Mouse (Mus musculus) CH12F3 (cell line): ENCODE results near the gene Ube2l3.
"Not testable (repeated sequence)": the region's sequence is repeated elsewhere in the genome, so short reads cannot be mapped to it uniquely, and the experiment has no call there.

Experiments
- in situ Hi-C: fragments of 300-500 bp; cut with MboI; formaldehyde crosslinking; loops from 2 replicates; pipeline ENCODE4 v1.14.3; 2020; ENCODE audit warnings: low sequenced_read_pairs

Gene Ube2l3

DNA sequence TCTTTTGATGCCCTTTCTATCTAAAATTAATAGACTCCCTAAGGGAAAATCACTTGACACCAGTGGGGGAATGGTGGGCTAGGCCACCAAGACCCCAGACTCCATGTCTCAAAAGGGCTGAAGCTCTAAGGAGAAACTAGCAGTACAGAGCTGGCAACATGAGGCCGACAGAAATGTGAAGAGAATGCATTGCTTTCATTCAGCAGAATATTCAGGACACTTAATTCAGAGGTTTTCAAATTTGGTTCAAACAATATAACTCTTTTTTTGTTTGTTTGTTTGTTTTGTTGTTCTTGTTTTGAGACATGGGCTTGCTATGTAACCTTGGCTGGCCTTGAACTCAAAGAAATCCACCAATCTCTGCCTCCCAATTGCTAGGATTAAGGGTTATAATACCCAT lies at the start of gene Ube2l3:
Gene Ube2l3 (minus strand): TSS at position 101 of the 400 bp plus-strand sequence.
- in situ Hi-C loops: no loop called here

DNA sequence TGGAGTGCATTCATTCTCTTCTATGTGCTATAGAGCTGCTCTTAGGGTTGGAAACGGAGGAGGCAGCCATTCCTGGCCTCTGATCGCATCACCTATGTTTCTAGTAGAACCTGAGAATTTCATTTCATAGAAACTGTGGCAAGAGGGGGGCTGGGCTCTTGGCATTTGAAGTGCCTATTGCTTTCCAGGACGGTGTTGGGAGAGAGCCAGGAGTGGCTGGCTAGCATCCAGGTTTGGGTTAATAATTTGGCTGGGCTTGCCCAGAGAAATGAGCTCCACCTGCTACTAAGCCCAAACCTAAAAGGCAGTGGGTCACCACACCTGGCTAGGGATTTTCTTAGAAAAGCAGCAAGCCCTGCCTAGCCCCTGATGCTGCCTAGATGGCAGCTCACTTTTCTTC lies 49.1 kb upstream of the Ube2l3 start:
- in situ Hi-C loops: no loop called here

DNA sequence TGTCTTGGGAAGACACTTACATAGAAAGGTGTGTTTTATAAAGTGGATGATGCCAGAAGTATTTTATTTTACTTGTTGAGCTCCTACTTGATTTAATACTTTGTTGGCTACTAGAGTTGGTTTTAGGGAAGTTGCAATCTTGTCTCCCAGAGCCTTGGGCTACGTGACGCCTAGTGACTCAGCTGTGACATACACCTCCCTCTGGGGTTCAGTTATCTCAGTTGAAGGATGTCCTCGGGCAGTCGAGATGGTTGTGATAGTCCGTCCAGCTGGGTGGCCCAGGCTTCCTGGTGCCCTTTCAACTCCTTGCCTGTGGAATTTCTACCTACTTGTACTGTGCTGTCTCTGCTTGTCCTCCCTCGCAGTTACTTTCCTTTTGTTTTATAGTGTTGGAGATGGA lies 46.7 kb upstream of the Ube2l3 start:
- in situ Hi-C loops: no loop called here

DNA sequence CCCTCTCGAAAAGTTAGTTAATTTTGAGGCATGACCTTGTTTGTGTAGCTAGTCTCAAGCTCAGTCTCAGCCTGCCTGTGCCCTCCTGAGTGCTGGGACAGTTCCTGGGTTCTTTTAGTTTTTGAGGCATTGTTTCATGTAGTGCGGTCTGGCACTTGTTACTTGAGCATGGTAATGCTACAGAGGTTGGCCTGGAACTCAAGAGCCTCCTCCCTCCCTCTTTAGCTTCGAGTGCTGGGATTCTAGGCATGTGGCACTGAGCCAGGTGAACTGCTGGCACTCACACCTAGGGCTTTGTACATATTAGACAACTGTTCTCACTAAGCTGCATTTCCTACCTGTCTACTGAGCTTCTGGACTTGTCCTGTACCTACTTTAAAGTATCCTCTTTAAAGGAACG lies 45.3 kb upstream of the Ube2l3 start:
- in situ Hi-C loops: no loop called here

DNA sequence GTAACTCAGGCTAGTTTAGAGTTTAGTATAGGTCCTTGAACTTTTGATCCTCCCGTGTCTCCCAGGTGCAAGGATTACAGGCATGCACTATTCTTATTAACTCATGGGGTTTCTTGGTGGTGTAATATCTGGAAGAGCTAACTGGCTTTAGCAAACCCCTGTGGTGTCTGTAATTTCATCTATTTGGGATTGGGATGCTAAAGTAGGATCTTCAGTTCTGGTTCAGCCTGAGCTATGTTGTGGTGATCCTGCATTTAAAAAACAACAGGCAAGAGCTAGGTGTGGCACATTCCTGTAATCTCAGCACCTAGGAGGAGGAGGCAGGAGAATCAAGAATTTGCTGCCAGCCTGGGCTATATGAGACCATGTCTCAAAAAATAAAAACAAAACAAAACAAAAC lies 42.5 kb upstream of the Ube2l3 start:
- in situ Hi-C loops: no loop called here

DNA sequence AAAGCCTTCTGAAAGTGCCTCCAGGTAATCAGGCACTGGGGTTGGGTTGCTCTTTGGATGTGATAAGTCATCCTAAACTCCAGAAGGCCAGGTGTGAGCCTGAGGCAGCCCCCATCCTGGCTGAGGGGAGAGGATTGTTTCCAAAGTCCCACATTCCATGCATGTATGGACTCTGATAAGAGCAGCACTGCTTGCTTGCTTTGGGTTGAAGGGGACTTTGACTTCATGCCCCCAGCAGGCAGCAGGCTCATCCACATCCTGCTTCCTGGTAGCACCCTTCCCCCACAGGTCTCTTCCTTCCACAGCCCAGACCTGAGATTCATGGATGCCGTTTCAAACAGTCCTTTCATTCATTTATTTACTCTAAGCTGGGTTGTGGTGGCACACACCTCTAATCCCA lies 41.3 kb upstream of the Ube2l3 start:
- in situ Hi-C loops: no loop called here

DNA sequence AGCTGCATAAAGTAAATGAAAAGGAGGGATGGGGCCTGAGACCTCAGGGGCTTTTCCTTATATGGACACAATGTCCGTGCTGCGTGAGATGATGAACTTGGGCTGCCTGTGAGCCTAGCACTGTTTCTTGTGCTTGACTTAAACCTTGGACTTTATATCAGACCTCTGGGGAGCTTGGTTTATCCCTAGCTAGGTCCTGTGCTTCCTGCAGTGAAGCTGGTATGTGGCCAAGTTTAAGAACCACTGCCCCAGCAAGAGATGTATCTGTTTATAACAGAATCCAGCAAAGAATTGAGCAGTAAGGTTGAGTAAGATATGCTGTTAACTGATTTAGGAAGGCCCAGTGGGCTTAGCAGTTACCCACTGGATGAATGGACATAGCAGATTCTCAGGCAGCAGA lies 37.0 kb upstream of the Ube2l3 start:
- in situ Hi-C loops: no loop called here

DNA sequence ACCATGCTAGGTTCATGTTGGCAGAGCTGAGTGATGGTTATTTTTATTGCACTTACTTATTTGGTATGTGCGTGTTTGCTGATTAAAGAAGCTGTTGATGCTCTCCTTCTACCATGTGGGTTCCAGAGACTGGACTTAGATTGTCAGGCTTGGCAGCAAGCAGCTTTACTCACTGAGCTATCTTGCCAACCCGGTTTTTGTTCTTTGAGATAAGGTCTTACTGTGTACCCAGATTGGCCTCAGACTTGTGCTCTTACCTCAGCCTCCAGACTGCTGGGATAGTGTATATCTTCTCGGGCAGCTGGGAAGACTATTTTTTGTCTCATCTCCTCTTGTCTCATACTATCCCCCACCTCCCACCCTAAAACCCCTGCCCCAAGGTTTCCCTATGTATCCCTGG lies 35.2 kb upstream of the Ube2l3 start:
- in situ Hi-C loops: no loop called here

DNA sequence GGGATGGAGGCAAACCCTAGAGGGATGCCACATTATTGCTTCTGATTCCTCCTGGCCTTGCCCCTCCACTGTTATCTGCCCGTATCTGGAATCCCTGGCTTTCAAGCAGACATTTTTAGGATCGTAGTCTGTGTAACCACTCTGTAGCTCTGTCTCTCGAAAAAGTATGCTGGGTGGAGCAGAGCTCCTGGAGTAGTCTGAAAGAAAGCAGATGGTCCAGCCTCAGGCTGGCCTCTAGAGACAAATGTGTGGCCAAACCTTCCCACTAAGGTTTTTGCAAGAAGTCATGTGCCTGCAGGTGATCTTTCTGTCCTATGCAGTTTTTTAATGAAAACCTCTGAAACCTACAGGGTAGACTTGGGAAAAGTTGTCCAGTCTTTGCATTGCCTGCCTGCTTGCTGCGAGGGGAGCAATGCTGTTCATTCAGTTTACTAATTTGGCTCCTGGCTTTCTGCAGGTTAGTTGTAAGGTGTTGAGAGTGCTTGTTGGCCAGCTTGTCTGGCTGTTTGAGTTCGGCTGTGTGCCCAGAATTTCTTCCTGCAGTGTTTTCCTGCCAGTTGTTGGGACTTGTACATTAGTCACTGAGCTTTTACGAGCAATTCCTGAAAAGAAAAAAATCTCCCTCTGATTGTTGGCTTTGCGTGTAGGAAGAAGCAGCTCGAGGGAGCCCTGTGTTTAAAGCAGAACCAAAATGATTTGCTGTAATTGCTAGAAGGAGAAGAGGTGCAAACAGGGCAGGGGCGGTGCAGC lies 32.6 kb upstream of the Ube2l3 start:
- in situ Hi-C loops: no loop called here

DNA sequence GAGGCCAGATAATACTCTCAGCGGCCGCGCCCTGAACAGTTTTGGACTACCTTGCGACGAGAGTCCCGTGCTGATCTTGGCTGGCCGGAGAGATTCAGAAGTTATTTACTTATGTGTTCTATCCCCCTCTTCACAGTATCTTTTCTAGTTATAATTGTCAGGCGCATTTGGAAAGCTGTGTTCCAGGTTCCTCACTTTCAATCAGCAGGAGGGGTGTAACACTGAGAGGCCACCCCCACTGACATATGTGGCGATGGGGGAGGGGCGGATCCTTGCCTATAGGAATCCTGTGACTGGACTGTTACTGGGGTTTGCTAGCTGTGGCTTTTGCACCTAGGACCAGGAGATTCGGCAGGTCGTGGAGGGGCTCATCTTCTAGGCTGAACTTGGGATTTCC lies 32.0 kb upstream of the Ube2l3 start:
- in situ Hi-C loops: no loop called here

DNA sequence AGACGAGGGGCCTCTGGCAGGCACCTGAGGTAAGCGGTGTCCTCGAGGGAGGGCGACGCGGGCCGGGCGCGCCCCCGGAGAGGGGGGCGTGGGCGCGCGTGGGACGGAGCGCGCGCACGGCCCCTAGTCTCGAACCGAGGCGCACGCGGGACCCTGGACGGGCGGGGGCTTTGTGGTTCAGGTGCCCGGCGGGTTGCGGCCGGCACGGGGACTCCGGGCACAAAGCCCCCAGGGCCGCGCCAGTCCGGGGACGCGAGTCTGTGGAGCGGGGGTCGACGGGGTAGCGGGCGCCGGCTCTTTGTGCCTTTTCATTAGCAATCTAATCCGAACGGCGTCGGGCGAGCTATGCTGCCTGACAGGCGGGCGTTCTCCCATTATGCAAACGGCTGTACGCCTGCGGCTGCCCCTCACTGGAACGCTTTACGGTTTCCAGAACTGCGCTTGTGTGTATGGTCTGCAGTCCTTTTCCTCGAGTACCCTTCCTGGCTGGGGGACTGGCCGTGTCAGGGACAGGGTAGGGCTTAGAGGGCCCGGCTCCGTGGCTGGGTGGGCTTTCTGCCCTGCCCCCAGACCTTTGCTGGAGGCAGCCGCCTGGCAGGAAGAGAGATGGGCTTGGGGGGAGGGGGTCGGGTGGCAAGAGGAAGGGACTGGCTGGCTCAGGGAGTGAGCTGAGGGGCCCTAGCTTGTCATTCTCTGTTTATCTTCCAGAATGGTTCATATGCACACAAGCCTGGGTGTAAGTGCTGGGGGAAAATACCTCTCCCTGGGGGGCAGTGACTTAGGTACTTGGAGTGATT lies 31.5 kb upstream of the Ube2l3 start:
- in situ Hi-C loops: no loop called here

DNA sequence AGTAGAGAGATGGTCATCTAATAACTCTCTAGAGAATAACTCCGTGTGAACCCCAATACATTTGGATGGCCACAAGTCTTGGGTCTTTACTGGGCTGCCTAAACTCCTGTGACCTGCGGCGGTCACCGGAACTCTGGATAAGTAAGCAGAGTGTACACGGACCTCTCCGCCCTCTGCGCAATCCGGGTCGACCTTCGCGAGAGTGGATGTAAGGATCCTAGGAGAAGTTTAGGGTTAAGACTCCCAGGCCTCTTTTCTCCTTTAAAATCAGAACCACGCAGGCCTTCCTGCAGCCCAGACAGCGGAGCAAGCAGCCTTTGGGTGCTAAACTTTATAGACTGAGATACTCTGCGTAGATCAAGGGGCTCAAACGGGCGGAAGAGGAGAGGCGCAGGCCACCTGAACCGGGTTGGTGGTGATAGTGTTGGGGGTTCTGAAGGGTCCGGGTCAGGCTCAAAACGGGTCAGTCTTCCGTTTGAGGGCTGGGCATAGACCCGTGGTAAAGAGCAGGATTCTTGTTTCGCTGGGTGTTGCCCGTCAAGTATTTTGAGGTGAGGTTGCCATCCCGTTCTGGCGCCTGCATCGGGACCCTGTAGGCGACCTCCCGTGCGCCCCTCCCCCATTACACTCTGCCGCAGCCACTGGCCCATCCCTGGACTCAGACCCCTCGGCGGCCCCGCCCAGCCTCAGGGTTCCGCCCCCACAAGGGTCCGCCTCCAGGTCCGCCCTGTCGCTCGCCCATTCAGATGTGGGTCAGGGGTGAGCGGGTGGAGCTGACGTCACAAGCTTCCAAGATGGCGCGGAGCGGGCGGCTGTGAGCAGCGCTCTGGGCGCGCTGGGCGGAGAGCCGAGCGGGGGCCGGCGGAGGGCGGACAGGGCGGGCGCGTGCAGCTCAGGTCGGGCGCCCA lies 30.6 kb upstream of the Ube2l3 start, which contains the start of gene Hic2:
Gene Hic2 (plus strand): TSS at position 779 of the 908 bp plus-strand sequence.
- in situ Hi-C loops: no loop called here

DNA sequence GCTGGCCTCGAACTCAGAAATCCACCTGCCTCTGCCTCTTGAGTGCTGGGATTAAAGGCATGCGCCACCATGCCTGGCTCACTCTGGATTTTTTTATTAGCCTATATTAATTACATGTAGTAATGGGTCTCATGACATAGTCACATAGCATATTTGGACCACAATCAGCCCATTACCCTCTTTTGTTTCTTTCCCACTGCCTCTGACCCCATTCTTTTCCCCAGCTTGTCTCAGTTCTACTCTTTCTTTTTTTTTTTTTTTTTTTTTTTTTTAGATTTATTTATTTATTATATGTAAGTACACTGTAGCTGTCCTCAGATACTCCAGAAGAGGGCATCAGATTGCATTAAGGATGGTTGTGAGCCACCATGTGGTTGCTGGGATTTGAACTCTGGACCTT lies 29.1 kb upstream of the Ube2l3 start:
- in situ Hi-C loops: not testable (repeated sequence)

DNA sequence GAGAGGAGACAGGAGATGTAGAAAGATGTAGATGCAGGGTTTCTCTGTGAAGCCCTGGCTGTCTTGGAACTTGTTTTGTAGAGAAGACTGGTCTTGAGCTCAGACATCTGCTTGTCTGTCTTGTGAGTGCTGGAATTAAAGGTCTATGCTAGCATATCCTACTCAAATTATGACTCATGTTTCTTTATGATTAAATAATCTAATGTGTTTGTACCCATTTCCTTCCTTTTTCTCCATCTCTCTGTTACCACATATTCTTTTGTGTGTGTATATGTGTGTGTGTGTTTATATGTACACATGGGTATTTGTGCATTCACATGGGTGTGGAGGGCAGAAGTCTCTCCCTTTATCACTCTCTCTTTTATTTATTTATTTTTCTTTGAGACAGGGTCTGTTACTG lies 24.0 kb upstream of the Ube2l3 start:
- in situ Hi-C loops: no loop called here

DNA sequence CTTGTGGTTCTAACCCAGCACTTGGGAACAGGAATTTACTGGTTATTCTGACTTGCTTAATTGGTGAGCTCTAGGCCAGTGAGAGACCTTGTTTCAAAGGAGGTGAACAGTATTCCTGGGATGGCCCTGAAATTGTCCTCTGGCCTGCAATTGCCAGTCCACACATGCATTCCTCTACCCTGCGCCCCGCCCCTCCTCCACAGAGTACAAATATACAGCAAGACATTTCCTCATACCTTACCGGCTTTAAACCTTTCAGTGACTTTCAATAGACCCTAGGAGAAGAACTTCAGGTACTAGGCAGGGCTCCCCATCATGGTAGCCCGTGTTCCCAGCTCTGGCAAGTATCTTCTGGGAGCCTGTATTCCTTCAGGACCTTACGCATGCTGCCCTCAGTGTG lies 23.1 kb upstream of the Ube2l3 start:
- in situ Hi-C loops: no loop called here

DNA sequence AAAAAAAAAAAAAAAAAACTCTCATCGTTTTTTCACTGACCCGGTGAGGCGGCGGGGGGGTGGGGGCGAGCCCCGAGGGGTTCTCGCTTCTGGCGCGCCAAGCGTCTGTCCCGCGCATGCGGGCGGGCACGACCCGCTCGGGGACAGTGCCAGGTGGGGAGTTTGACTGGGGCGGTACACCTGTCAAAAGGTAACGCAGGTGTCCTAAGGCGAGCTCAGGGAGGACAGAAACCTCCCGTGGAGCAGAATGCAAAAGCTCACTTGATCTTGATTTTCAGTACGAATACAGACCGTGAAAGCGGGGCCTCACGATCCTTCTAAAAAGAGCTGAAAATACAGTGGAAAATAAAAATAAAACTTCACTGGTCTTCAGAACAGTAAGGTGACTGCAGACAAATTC lies 19.7 kb upstream of the Ube2l3 start:
- in situ Hi-C loops: no loop called here

DNA sequence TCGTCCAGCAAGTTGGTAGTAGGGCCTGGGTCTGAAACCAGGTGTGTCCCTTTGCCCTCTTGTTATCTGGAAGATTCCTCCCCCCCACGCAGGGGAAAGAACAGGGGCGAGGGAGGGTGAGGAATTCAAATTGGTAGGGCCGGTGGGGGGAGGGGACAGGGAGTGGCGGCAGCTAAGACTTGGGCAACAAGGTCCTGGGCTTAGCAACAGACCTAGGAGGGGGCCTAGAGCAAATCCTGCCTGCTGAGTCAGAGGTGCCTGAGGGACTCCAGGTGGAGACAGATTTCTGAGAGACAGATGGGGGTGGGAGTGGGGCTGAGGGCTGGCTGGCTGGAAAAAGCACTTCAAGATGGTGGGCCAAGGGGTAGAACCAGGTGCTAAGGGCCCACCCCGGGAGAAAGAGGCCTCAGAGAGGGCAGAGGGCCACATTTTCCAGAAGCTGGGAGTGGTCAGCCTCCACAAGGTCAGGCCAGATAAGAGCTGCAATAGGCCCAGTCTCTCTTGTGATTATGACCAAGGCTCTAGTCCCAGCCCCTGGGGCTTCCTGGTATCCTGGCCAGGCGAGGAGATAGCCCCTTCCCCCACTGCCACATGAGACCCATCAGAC lies 17.8 kb upstream of the Ube2l3 start:
- in situ Hi-C loops: no loop called here

DNA sequence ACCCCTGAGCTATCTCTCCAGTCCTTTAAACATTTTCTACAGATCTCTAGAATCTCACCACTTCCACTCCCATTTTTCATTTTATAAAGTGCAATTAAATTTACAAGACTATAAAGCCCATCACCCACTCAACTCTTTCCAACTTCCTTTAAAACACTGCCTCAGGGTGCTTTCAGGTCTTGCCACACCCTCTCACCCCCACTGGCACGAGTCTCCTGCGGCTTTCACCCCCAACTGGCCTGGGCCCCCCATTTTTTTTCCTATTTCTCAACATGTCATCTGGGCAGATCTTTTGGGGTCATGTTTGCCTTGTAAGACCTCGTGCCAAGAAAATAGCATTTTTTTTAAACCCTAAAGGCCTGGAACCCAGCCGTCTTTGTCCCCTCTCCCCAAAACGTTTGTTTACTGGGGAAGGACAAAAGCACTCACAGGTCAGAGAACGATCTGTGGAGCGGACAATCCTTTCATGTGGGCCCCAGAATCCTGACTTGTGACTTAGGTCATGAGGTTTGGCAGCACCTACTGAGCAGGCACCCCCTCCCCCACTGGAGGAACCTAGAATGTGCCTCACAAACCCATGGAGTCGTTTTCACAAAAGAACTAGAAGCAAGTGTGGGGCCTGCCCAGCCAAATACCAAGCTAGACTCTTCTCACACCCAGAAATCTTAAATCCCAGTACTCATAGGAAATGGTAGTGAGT lies 14.6 kb upstream of the Ube2l3 start:
- in situ Hi-C loops: loop anchor here (5.0 kb wide), 1 partner anchor 50 kb away; no protein-coding TSS in a partner anchor

DNA sequence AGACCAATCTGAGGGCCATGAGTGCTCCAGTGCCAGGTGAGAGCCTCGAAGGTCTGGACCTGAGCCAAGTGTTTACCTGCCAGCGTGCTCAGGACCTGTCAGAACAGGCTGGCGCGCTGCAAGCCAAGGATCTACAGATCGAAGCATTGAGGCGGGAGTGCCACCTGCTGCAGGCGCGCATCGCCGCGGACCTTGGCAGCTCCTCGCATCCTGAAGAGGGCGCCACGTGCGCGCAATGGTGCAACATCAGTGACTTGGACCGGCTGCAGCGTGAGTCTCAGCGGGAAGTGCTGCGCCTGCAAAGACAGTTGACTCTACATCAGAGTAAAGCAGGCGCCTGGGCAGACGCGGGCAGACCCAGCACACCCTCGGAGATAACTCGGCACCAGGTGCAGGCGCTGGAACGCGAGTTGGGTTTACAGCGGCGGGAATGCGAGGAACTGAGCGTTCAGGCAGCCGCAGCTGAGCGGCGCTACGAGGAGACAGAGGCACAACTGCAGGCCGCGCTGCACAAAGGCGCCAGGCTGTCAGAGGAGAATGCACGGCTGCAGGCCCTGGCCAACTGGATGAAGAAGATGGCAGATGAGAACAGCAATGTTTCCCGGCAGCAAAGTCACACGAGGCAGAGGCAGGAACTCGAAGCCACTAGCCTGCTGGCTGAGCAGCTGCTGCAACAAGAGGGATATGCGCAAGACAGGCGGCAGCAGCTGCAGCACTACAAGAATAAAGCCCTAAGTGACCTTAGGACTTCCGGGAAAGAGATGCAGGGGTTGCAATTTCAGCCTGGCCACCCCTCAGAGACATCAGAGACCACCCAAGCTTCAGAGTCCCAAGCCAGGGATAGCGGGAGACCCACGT lies 7.8 kb upstream of the Ube2l3 start:
- in situ Hi-C loops: no loop called here
